ENCODE assay signal across 14 mouse cellular contexts in genomic region chr10:34904274-34904673, GRCm38 (mm10).
DNase-seq lines count a peak whose midpoint lies in the region; ATAC-seq lines count a peak whose summit lies in the region.
"Had no signal": no experiment of that assay in that cellular context is flagged by ENCODE, and none has a peak within 500 bp of the region (broad histone marks: within the 10 kb centered on the region; RNA-seq: fewer than 3 reads in every experiment).

No protein-coding gene starts in this region.

- peak; percentile 25 for DNase-seq in embryonic facial prominence, embryonic 14.5 days (ENCODE audit: low spot score)
- no peak for DNase-seq in embryonic facial prominence, embryonic 10.5 days (ENCODE audit: low spot score)
- DNase-seq in layer of hippocampus, postnatal 14 days (ENCODE audit: low spot score in 2 of 2), result peak; percentile 40 to 82
- no peak for DNase-seq in layer of hippocampus, adult 9-10 months (ENCODE audit: low spot score)
- DNase-seq in brain, embryonic 18.5 days (ENCODE audit: low read depth, low spot score), result peak; percentile 46
- no peak for DNase-seq in thymus, postnatal 14 days
- DNase-seq: adrenal gland, adult 2 months; B cell, adult 2 months; heart, postnatal 4 days; kidney, postnatal 25 days; lung, adult 18-20 months; thymus, postnatal 36 days had no signal

- H3K9me3 ChIP-seq in embryonic facial prominence, embryonic 14.5 days (ENCODE audit: control insufficient read depth, low read length), result no peaks in the 10 kb centered on the region
- no peaks in the 10 kb centered on the region; the same call in 1 of the 2 replicates for H3K9me3 ChIP-seq in embryonic facial prominence, embryonic 10.5 days
- no peaks in the 10 kb centered on the region for H3K9me3 ChIP-seq in hindbrain, embryonic 16.5 days (ENCODE audit: control insufficient read depth, low read length)

- H3K9ac ChIP-seq in embryonic facial prominence, embryonic 14.5 days (ENCODE audit: low read depth, low read length), result no peak overlapping the region
- no peak overlapping the region for H3K9ac ChIP-seq in hindbrain, embryonic 16.5 days (ENCODE audit: low read depth, low read length)

- H3K27me3 ChIP-seq in embryonic facial prominence, embryonic 14.5 days (replicated peaks; ENCODE audit: control insufficient read depth, insufficient read depth, low read length), result no peaks in the 10 kb centered on the region
- no peaks in the 10 kb centered on the region for H3K27me3 ChIP-seq in embryonic facial prominence, embryonic 10.5 days (replicated peaks; ENCODE audit: low read depth, poor library complexity, severe bottlenecking)
- no peaks in the 10 kb centered on the region for H3K27me3 ChIP-seq in hindbrain, embryonic 16.5 days (replicated peaks; ENCODE audit: control insufficient read depth, insufficient read depth, low read length)

- 80% methylated on average over 5 of the region's 5 CpGs for WGBS in embryonic facial prominence, embryonic 14.5 days
- WGBS in embryonic facial prominence, embryonic 10.5 days, result 90% methylated on average over 5 of the region's 5 CpGs
- WGBS in hindbrain, embryonic 16.5 days, result 44% methylated on average over 5 of the region's 5 CpGs

- peak; percentile 33; the same call in 1 of the 2 replicates for ATAC-seq in embryonic facial prominence, embryonic 14.5 days (ENCODE audit: low read depth)
- ATAC-seq in hindbrain, embryonic 16.5 days, result peak; percentile 98
- ATAC-seq in erythroblast, adult 5-6 weeks (replicated peaks; ENCODE audit: low FRiP score, poor library complexity, severe bottlenecking), result no peak

- H3K27ac ChIP-seq in embryonic facial prominence, embryonic 14.5 days (replicated peaks; ENCODE audit: low read depth, low read length), result no peak overlapping the region
- H3K27ac ChIP-seq in embryonic facial prominence, embryonic 10.5 days (replicated peaks), result no peak overlapping the region
- no peak overlapping the region for H3K27ac ChIP-seq in hindbrain, embryonic 16.5 days (ENCODE audit: low read depth, low read length)

- no peaks in the 10 kb centered on the region for H3K4me1 ChIP-seq in embryonic facial prominence, embryonic 14.5 days (ENCODE audit: control insufficient read depth, insufficient read depth, low read length)
- no peaks in the 10 kb centered on the region for H3K4me1 ChIP-seq in embryonic facial prominence, embryonic 10.5 days
- H3K4me1 ChIP-seq in hindbrain, embryonic 16.5 days (ENCODE audit: control insufficient read depth, insufficient read depth, low read depth, low read length), result no peaks in the 10 kb centered on the region

- H3K4me2 ChIP-seq in embryonic facial prominence, embryonic 14.5 days (ENCODE audit: low read depth, low read length), result no peak overlapping the region
- H3K4me2 ChIP-seq in hindbrain, embryonic 16.5 days (ENCODE audit: low read length), result no peak overlapping the region

- no peak overlapping the region for H3K4me3 ChIP-seq in embryonic facial prominence, embryonic 14.5 days (ENCODE audit: low read depth, low read length)
- H3K4me3 ChIP-seq in embryonic facial prominence, embryonic 10.5 days, result no peak overlapping the region
- H3K4me3 ChIP-seq in hindbrain, embryonic 16.5 days (ENCODE audit: low read length), result no peak overlapping the region

- no peaks in the 10 kb centered on the region for H3K36me3 ChIP-seq in embryonic facial prominence, embryonic 14.5 days (ENCODE audit: control insufficient read depth, insufficient read depth, low read length)
- no peaks in the 10 kb centered on the region for H3K36me3 ChIP-seq in embryonic facial prominence, embryonic 10.5 days (replicated peaks)
- H3K36me3 ChIP-seq in hindbrain, embryonic 16.5 days (ENCODE audit: control insufficient read depth, insufficient read depth, low read length), result no peaks in the 10 kb centered on the region

Comparison
In these comparisons a context has a peak if more than half of its experiments do, and no peak if none do; other contexts are left out.
1. DNase-seq: peak in embryonic facial prominence, embryonic 14.5 days (single experiment), layer of hippocampus, postnatal 14 days (2 of 2) and brain, embryonic 18.5 days (single experiment); none in embryonic facial prominence, embryonic 10.5 days (single experiment), layer of hippocampus, adult 9-10 months (single experiment) and thymus, postnatal 14 days (single experiment).